Mouse (Mus musculus) heart, postnatal 10 days (tissue): Measurements from ENCODE around the gene Pnck. TPM values are rescaled to one million over a fixed set of nuclear protein-coding genes. Genes with fewer than 3 reads are reported as not detected.

Experiments
- DNase-seq, 2 experiments: peaks; one replicate each; pipeline ENCODE4 v3.0.0; 2021
- intact Hi-C: fragments of 180-260 bp; cut with DNase I; formaldehyde crosslinking; loops from one replicate; pipeline ENCODE4 v1.15.1; 2025
- total RNA-seq, 2 experiments: library from RNA; stranded (reverse); gene quantifications; 2 replicates each; pipeline ENCODE4 v1.2.3; 2021

Pnck gene
- total RNA-seq, 2 experiments from 2014 or later = 8.0 to 8.4 TPM

- intact Hi-C loops = no loop called here
- DNase-seq = no peak
These were observed 9.0 kb downstream of the Pnck start for GRCm38 (mm10) chrX:73650869-73651268.

DNA sequence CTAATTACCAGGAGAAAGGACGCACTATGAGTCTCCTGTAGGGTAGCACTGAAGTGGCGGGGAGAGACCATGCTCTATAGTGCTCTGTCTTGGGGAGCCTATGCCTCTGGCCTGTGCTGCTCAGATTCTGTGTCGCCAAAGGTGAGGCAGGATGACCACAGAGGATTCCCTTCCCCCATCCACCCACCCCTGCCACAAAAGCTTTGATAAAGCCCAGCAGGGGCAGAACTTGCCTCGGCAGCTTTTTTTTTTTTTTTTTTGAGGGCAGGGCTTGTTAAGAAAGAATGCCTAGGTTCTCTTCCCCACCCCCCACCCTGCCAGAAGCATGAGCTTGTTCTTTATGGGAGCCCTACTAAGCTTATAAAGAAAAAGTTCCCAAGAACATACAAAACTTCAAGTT is 14.8 kb downstream of the Pnck start:
- intact Hi-C loops = no loop called here
- DNase-seq = no peak

DNA sequence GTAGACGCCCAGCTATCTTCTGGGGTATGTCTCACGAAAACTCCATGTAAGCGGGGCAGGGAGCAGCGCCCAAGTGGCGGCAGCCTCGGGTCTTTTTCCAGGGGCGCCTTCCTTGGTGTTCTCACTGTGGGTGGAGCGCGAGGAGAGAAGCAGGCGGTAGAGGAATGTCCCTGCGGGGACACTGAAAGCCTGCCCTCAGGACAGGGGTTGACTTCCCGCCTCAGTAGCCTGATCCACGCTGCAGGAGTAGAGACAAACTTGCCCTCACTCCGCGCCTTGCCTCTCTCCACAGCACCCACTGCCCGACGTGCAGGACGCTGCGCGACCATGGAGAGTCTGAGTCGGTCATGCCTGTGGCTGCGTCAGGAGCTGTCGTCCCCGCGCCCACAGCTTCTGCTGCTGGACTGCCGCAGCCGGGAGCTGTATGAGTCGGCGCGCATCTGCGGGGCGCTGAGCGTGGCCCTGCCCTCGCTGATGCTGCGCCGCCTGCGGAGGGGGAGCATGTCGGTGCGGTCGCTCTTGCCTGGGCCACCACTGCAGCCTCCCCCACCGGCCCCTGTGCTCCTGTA is 19.9 kb downstream of the Pnck start:
- intact Hi-C loops = no loop called here
- DNase-seq = no peak

- peak; percentile 27 to 35 for DNase-seq
- intact Hi-C loops = no loop called here
These were observed 20.7 kb downstream of the Pnck start, which contains the start of gene Dusp9 for GRCm38 (mm10) chrX:73639255-73639675. TSS of gene Dusp9 (plus strand) at chrX:73639419.

- intact Hi-C loops = no loop called here
- DNase-seq = no peak
These were observed 22.5 kb downstream of the Pnck start for GRCm38 (mm10) chrX:73637415-73637814.

GRCm38 (mm10) chrX:73635425-73635824 is 24.5 kb downstream of the Pnck start:
- DNase-seq = no peak
- intact Hi-C loops = no loop called here

DNA sequence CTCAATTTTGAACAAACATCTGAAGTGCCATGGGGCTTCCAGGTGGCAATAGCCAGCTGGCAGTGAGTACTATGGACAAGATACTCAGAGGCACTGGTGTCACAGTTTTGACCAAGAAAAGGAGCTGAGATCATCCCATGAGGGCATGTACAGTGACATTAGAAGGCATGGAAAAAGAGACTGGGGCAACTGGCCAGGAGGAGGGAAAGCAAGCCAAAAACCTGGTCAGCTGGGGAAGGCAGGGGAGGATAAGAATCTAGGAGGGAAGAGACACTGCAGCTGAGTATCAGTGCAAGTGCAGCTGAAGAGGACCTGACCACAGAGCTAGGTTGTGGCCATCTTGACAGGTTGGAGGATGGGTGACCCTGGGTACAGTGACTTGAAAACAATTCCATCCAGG is 32.9 kb downstream of the Pnck start:
- no peak for DNase-seq
- intact Hi-C loops = no loop called here

DNA sequence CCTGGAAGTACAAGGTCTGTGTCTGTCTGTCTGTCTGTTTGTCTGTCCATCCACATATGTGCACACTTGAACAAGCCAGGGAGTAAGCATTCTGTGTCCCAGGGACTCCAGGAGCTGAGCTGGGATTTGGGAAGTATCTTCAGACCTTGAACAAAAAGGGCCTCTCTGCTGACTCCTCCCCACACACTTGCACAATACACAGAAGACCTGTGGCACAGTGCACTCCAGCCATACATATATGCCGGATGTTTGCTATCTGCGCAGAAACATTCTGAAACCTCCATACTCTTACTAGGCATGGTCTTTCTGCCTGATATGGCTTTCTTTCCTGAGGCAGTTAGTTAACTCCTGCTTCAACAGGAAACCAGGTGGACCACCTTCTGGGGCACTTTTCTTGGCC is 40.0 kb downstream of the Pnck start:
- DNase-seq = no peak
- intact Hi-C loops = no loop called here

- intact Hi-C loops = no loop called here
- DNase-seq = no peak
These were observed 40.5 kb downstream of the Pnck start for GRCm38 (mm10) chrX:73619401-73619800.

GRCm38 (mm10) chrX:73615876-73616275 is 44.0 kb downstream of the Pnck start:
- no peak for DNase-seq
- intact Hi-C loops = no loop called here

DNA sequence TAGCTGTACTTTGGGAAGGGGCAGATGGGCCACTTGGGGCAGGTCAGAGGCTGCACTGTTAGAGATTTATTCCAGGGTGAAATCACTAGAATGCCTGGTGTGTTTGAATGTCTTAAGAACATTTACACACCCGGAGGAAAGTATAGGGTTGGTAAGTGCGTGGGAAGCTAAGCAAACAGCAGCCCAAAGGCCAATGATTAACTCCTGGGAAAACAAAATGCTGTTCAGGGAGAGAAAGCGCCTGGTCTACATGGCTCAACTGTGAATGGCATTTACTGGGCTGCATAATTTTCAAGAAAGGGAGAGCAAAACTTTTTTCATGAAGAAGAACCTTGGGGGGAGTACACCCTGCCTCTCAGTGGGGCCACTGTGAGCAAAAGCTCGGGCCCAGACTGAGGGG is 46.3 kb downstream of the Pnck start:
- intact Hi-C loops = no loop called here
- DNase-seq = no peak

Other genes starting within 250 kb of the Pnck start
- gene Zfp92, start 249.0 kb downstream of the Pnck start, total RNA-seq = not detected
- not detected for gene Trex2, start 224.8 kb downstream of the Pnck start, total RNA-seq
- gene Haus7, start 201.1 kb downstream of the Pnck start, total RNA-seq = 10 to 100 TPM; 14.5 to 16.3 TPM
- 100 to 1,000 TPM; 276 to 309 TPM for gene Bgn, start 176.5 kb downstream of the Pnck start, total RNA-seq
- gene Atp2b3, start 157.0 kb downstream of the Pnck start, total RNA-seq = under 1 TPM in 1 of 2 experiments, not detected in 1; 0.15 TPM
- under 1 TPM in 1 of 2 experiments, not detected in 1; 0.14 TPM for gene Dusp9, start 20.7 kb downstream of the Pnck start, total RNA-seq
- 100 to 1,000 TPM; 112 to 126 TPM for gene Slc6a8, start 13.0 kb upstream of the Pnck start, total RNA-seq
- 100 to 1,000 TPM in 1 of 2 experiments, 10 to 100 TPM in 1; 99.5 to 104 TPM for gene Bcap31, start 56.1 kb upstream of the Pnck start, total RNA-seq
- gene Abcd1, start 56.5 kb upstream of the Pnck start, total RNA-seq = 10 to 100 TPM; 23.9 to 28.4 TPM
- under 1 TPM; 0.72 to 0.92 TPM for gene Plxnb3, start 97.0 kb upstream of the Pnck start, total RNA-seq
- 10 to 100 TPM; 36.0 to 43.6 TPM for gene Srpk3, start 114.3 kb upstream of the Pnck start, total RNA-seq
- 100 to 1,000 TPM; 520 to 542 TPM for gene Idh3g, start 126.8 kb upstream of the Pnck start, total RNA-seq
- gene Ssr4, start 126.9 kb upstream of the Pnck start, total RNA-seq = 100 to 1,000 TPM; 103 TPM
- 1 to 10 TPM; 2.7 to 2.9 TPM for gene Pdzd4, start 164.9 kb upstream of the Pnck start, total RNA-seq
- gene Avpr2, start 232.0 kb upstream of the Pnck start, total RNA-seq = not detected
- 1 to 10 TPM; 1.5 to 1.6 TPM for gene L1cam, start 236.0 kb upstream of the Pnck start, total RNA-seq